Mouse (Mus musculus) bone marrow, adult 2 months (tissue): Measurements from ENCODE around the gene Cadm4. TPM values are rescaled to one million over a fixed set of nuclear protein-coding genes. Genes with fewer than 3 reads are reported as not detected.

Source experiments
- H3K27ac ChIP-seq: fragments of 200-500 bp; 2 replicates; pipeline ENCODE4 v1.5.1; 2012; ENCODE audit warnings: low read depth, mild to moderate bottlenecking, control low read depth, inconsistent platforms, low read length; ENCODE audit not compliant: control insufficient read depth, poor library complexity, insufficient read depth
- H3K4me1 ChIP-seq: fragments of 200-500 bp; 2 replicates; pipeline ENCODE4 v1.6.1; 2011; ENCODE audit warnings: low read length; ENCODE audit not compliant: control insufficient read depth, insufficient read depth
- H3K4me3 ChIP-seq: fragments of 200-500 bp; replicated peaks from 2 replicates; pipeline ENCODE3; 2011; ENCODE audit warnings: mild to moderate bottlenecking, low read depth, low read length, control low read depth; ENCODE audit not compliant: control insufficient read depth
- CTCF ChIP-seq: fragments of 200-500 bp; IDR thresholded peaks from 2 replicates; pipeline ENCODE4 v1.5.1; 2011; ENCODE audit warnings: low read length, control low read depth; ENCODE audit not compliant: control insufficient read depth, insufficient read depth
- POLR2A ChIP-seq: fragments of 200-500 bp; IDR thresholded peaks from 2 replicates; pipeline ENCODE4 v1.6.1; 2011; ENCODE audit warnings: low read depth, mild to moderate bottlenecking, control low read depth, low read length, borderline replicate concordance; ENCODE audit not compliant: control insufficient read depth
- WGBS: fragments of 180-500 bp; shearing (Covaris S2); methylation state at CpG from one replicate; pipeline ENCODE4 v1.1.7; 2018; 5-methylcytosine and 5-hydroxymethylcytosine counted together
- polyA plus RNA-seq: library from polyadenylated mRNA; stranded (reverse); fragments of >200 nt; gene quantifications from 2 replicates; pipeline ENCODE4 v1.2.4, GENCODE M21; 2011; ENCODE audit warnings: low replicate concordance; ENCODE audit not compliant: missing spikeins, insufficient read depth, insufficient read length

The Cadm4 gene
- polyA plus RNA-seq, 1 experiment: 1.4 TPM

- H3K4me1 ChIP-seq: no peaks in the 10 kb centered on the region
- TF ChIP-seq POLR2A: no peak
- no peak for TF ChIP-seq CTCF
- 88% methylated on average over 12 of the region's 12 CpGs for WGBS
Measured at GRCm38 (mm10) chr7:24525686-24526420, 44.0 kb downstream of the Cadm4 start.

GRCm38 (mm10) chr7:24528861-24529260 is 47.0 kb downstream of the Cadm4 start:
- Histone ChIP-seq H3K27ac (no peak overlapping the region), H3K4me1 (peaks cover 1% of the 10 kb centered on the region; the same call in 1 of the 2 replicates), H3K4me3 (no peak overlapping the region)
- 73% methylated on average over 11 of the region's 11 CpGs for WGBS
- no peak for TF ChIP-seq CTCF
- TF ChIP-seq POLR2A: no peak

More at GRCm38 (mm10) chr7:24525686-24526420, 44.0 kb downstream of the Cadm4 start:
- Histone ChIP-seq H3K27ac (no peak overlapping the region), H3K4me3 (no peak overlapping the region)

DNA sequence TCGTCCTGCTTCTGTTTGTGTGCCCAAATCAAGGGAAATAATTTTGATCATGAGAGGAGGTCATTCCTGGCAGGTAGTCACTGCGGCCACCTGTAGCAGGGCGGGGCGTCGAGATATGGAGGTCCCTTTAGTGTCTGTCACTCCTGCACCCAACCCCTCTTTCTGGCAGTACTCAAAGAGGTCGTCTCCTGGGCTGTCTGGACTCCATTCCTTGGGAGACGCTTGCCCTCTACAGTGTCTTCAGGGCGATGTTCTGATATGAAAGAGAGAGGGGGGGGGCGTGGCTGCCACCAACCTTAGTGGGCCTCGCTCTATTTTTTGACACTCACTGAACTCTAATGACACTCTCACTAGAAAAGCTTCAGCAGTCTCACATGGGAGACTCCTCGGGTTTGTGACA is 47.8 kb downstream of the Cadm4 start:
- Histone ChIP-seq H3K27ac (no peak overlapping the region), H3K4me1 (peaks cover 1% of the 10 kb centered on the region; the same call in 1 of the 2 replicates), H3K4me3 (peak overlapping the region; percentile 77)
- WGBS: 48% methylated on average over 11 of the region's 11 CpGs
- TF ChIP-seq CTCF: no peak
- TF ChIP-seq POLR2A: no peak

GRCm38 (mm10) chr7:24530062-24530931 is 48.5 kb downstream of the Cadm4 start, which contains the start of gene Irgq:
TSS of gene Irgq (plus strand) at chr7:24530689.
- H3K4me3 ChIP-seq: peak within 1 kb of the TSS; percentile 77
- peaks cover 1% of the 10 kb centered on the region; the same call in 1 of the 2 replicates for H3K4me1 ChIP-seq
- under 1% methylated on average over 44 of the region's 44 CpGs for WGBS
- peak within 1 kb of the TSS; percentile 76 for H3K27ac ChIP-seq
- TF ChIP-seq POLR2A (no peak; the same call in 1 of the 2 replicates), CTCF (no peak)

- Histone ChIP-seq H3K4me3 (peak overlapping the region; percentile 50), H3K27ac (peak overlapping the region; percentile 33; the same call in 1 of the 2 replicates), H3K4me1 (peaks cover 1% of the 10 kb centered on the region; the same call in 1 of the 2 replicates)
- TF ChIP-seq CTCF: peak; percentile 79
- TF ChIP-seq POLR2A: 0 out of 2 replicates have a peak, but pooled peaks have one; percentile 29
- 2% methylated on average over 43 of the region's 43 CpGs for WGBS
Measured at GRCm38 (mm10) chr7:24531211-24531971, 49.6 kb downstream of the Cadm4 start.

- 93% methylated on average over 28 of the region's 28 CpGs for WGBS
- TF ChIP-seq POLR2A (no peak; the same call in 1 of the 2 replicates), CTCF (no peak)
- no peak overlapping the region for H3K4me3 ChIP-seq
- H3K27ac ChIP-seq: no peak overlapping the region
- H3K4me1 ChIP-seq: peaks cover 1% of the 10 kb centered on the region; the same call in 1 of the 2 replicates
Measured at GRCm38 (mm10) chr7:24533031-24533571, 51.3 kb downstream of the Cadm4 start.

DNA sequence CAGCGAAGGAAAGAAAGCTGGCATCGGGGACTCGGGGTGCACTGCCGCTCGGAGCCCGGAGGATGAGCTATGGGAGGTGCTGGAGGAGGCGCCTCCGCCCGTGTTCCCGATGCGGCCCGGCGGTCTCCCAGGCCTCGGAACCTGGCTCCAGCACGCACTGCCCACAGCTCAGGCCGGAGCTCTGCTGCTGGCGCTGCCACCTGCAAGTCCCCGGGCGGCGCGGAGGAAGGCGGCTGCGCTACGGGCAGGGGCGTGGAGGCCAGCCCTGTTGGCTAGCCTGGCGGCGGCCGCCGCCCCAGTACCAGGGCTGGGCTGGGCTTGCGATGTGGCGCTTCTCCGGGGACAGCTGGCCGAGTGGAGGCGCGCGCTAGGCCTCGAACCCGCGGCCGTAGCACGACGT is 52.0 kb downstream of the Cadm4 start:
- no peak overlapping the region for H3K4me3 ChIP-seq
- peaks cover 1% of the 10 kb centered on the region; the same call in 1 of the 2 replicates for H3K4me1 ChIP-seq
- 90% methylated on average over 42 of the region's 42 CpGs for WGBS
- no peak for TF ChIP-seq CTCF
- TF ChIP-seq POLR2A: no peak
- H3K27ac ChIP-seq: no peak overlapping the region
